Mouse (Mus musculus) brain, embryonic 18.5 days (tissue): ENCODE measurements around the gene Gosr1.
"Not testable (repeated sequence)": the region's sequence is repeated elsewhere in the genome, so short reads cannot be mapped to it uniquely, and the experiment has no call there.

ENCODE experiments used
- DNase-seq: peaks from one replicate; pipeline ENCODE4 v3.0.0-alpha.2; 2012; ENCODE audit warnings: low read depth, low spot score

The Gosr1 gene

GRCm38 (mm10) chr11:76735753-76736324 lies 27.5 kb downstream of the Gosr1 start:
- no peak for DNase-seq

GRCm38 (mm10) chr11:76734560-76734959 lies 28.8 kb downstream of the Gosr1 start:
- no peak for DNase-seq

- no peak for DNase-seq
Observed at GRCm38 (mm10) chr11:76730650-76731049, 32.7 kb downstream of the Gosr1 start.

GRCm38 (mm10) chr11:76728093-76728492 lies 35.3 kb downstream of the Gosr1 start:
- no peak for DNase-seq

- DNase-seq, result no peak
Observed at GRCm38 (mm10) chr11:76723911-76724310, 39.5 kb downstream of the Gosr1 start.

- no peak for DNase-seq
Observed at GRCm38 (mm10) chr11:76717000-76717399, 46.4 kb downstream of the Gosr1 start.

GRCm38 (mm10) chr11:76709625-76710452 lies 53.5 kb downstream of the Gosr1 start:
- no peak for DNase-seq

- no peak for DNase-seq
Observed at GRCm38 (mm10) chr11:76708881-76709280, 54.5 kb downstream of the Gosr1 start.

- no peak for DNase-seq
Observed at GRCm38 (mm10) chr11:76708066-76708465, 55.3 kb downstream of the Gosr1 start.

- DNase-seq, result no peak
Observed at GRCm38 (mm10) chr11:76707656-76708055, 55.7 kb downstream of the Gosr1 start.

- DNase-seq, result no peak
Observed at GRCm38 (mm10) chr11:76699626-76700025, 63.8 kb downstream of the Gosr1 start.

- DNase-seq, result no peak
Observed at GRCm38 (mm10) chr11:76695810-76696209, 67.6 kb downstream of the Gosr1 start.

- no peak for DNase-seq
Observed at GRCm38 (mm10) chr11:76692096-76692495, 71.3 kb downstream of the Gosr1 start.

GRCm38 (mm10) chr11:76685604-76686003 lies 77.8 kb downstream of the Gosr1 start:
- DNase-seq, result no peak

GRCm38 (mm10) chr11:76679508-76679907 lies 83.9 kb downstream of the Gosr1 start, which contains the start of gene Trarg1:
Trarg1 (plus strand) TSS chr11:76679808.
- not testable (repeated sequence) for DNase-seq
